Mouse (Mus musculus) brown adipose tissue, adult 24 weeks (tissue): ENCODE measurements around the gene Dph1. TPM values are rescaled to one million over a fixed set of nuclear protein-coding genes. Genes with fewer than 3 reads are reported as not detected.

Source experiments
- H3K27ac ChIP-seq: fragments of 200-500 bp; replicated peaks from 2 replicates; pipeline ENCODE4 v1.5.1; 2012; ENCODE audit warnings: low read depth, mild to moderate bottlenecking, low read length
- H3K4me1 ChIP-seq: fragments of 200-500 bp; 2 replicates; pipeline ENCODE4 v1.6.1; 2012; ENCODE audit warnings: low read length, mixed read lengths; ENCODE audit not compliant: control insufficient read depth, insufficient read depth, insufficient read length
- H3K4me3 ChIP-seq: fragments of 200-500 bp; 2 replicates; pipeline ENCODE4 v1.5.1; 2012; ENCODE audit warnings: low read depth, mild to moderate bottlenecking, low read length, moderate library complexity; ENCODE audit not compliant: insufficient read depth
- polyA plus RNA-seq: library from polyadenylated mRNA; stranded (reverse); fragments of >200 nt; gene quantifications from 2 replicates; pipeline ENCODE4 v1.2.4, GENCODE M21; 2012; ENCODE audit not compliant: missing spikeins, insufficient read depth, insufficient read length

Dph1 gene
- polyA plus RNA-seq, 1 experiment = 9.4 TPM

- Histone ChIP-seq H3K4me1 (peaks cover 10% of the 10 kb centered on the region; the same call in 1 of the 2 replicates), H3K4me3 (no peak overlapping the region), H3K27ac (no peak overlapping the region)
Measured at GRCm38 (mm10) chr11:75212876-75213275, 21.8 kb upstream of the Dph1 start.

- Histone ChIP-seq H3K4me1 (peaks cover 10% of the 10 kb centered on the region; the same call in 1 of the 2 replicates), H3K27ac (no peak overlapping the region), H3K4me3 (no peak overlapping the region)
Measured at GRCm38 (mm10) chr11:75212031-75212667, 21.1 kb upstream of the Dph1 start.

GRCm38 (mm10) chr11:75210755-75211154 lies 19.7 kb upstream of the Dph1 start:
- peaks cover 10% of the 10 kb centered on the region; the same call in 1 of the 2 replicates for H3K4me1 ChIP-seq
- no peak overlapping the region for H3K4me3 ChIP-seq
- H3K27ac ChIP-seq = no peak overlapping the region

- H3K27ac ChIP-seq = no peak overlapping the region
Measured at GRCm38 (mm10) chr11:75210093-75210492, 19.1 kb upstream of the Dph1 start.

GRCm38 (mm10) chr11:75209363-75209762 lies 18.3 kb upstream of the Dph1 start:
- Histone ChIP-seq H3K27ac (no peak overlapping the region), H3K4me1 (peaks cover 13% of the 10 kb centered on the region; the same call in 1 of the 2 replicates)

More at GRCm38 (mm10) chr11:75210093-75210492, 19.1 kb upstream of the Dph1 start:
- Histone ChIP-seq H3K4me3 (no peak overlapping the region), H3K4me1 (peaks cover 10% of the 10 kb centered on the region; the same call in 1 of the 2 replicates)

GRCm38 (mm10) chr11:75206347-75206746 lies 15.3 kb upstream of the Dph1 start:
- Histone ChIP-seq H3K4me3 (no peak overlapping the region), H3K4me1 (peaks cover 14% of the 10 kb centered on the region), H3K27ac (no peak overlapping the region)

More at GRCm38 (mm10) chr11:75209363-75209762, 18.3 kb upstream of the Dph1 start:
- no peak overlapping the region for H3K4me3 ChIP-seq

- Histone ChIP-seq H3K4me3 (no peak overlapping the region), H3K27ac (no peak overlapping the region), H3K4me1 (peaks cover 14% of the 10 kb centered on the region)
Measured at GRCm38 (mm10) chr11:75204472-75204871, 13.4 kb upstream of the Dph1 start.

GRCm38 (mm10) chr11:75203926-75204325 lies 12.9 kb upstream of the Dph1 start:
- Histone ChIP-seq H3K4me1 (peaks cover 14% of the 10 kb centered on the region), H3K27ac (no peak overlapping the region), H3K4me3 (no peak overlapping the region)

GRCm38 (mm10) chr11:75201721-75202120 lies 10.7 kb upstream of the Dph1 start:
- H3K4me3 ChIP-seq = no peak overlapping the region

GRCm38 (mm10) chr11:75200935-75201334 lies 9.9 kb upstream of the Dph1 start:
- H3K4me1 ChIP-seq = peaks cover 14% of the 10 kb centered on the region
- H3K27ac ChIP-seq = no peak overlapping the region
- H3K4me3 ChIP-seq = no peak overlapping the region

More at GRCm38 (mm10) chr11:75201721-75202120, 10.7 kb upstream of the Dph1 start:
- Histone ChIP-seq H3K4me1 (peaks cover 14% of the 10 kb centered on the region), H3K27ac (no peak overlapping the region)

GRCm38 (mm10) chr11:75199951-75200350 lies 8.9 kb upstream of the Dph1 start:
- H3K4me1 ChIP-seq = peaks cover 14% of the 10 kb centered on the region
- H3K27ac ChIP-seq = no peak overlapping the region

GRCm38 (mm10) chr11:75198792-75199191 lies 7.8 kb upstream of the Dph1 start:
- Histone ChIP-seq H3K4me1 (peaks cover 9% of the 10 kb centered on the region; the same call in 1 of the 2 replicates), H3K27ac (no peak overlapping the region), H3K4me3 (no peak overlapping the region)

More at GRCm38 (mm10) chr11:75199951-75200350, 8.9 kb upstream of the Dph1 start:
- H3K4me3 ChIP-seq = no peak overlapping the region

- Histone ChIP-seq H3K27ac (no peak overlapping the region), H3K4me1 (0 out of 2 replicates have a peak, but pooled peaks cover 8% of the 10 kb centered on the region), H3K4me3 (no peak overlapping the region)
Measured at GRCm38 (mm10) chr11:75197956-75198355, 6.9 kb upstream of the Dph1 start.

GRCm38 (mm10) chr11:75196131-75196530 lies 5.1 kb upstream of the Dph1 start:
- H3K4me3 ChIP-seq = no peak overlapping the region
- H3K27ac ChIP-seq = no peak overlapping the region
- H3K4me1 ChIP-seq = no peaks in the 10 kb centered on the region

GRCm38 (mm10) chr11:75194850-75195461 lies 3.9 kb upstream of the Dph1 start:
- Histone ChIP-seq H3K4me1 (no peaks in the 10 kb centered on the region), H3K27ac (no peak overlapping the region), H3K4me3 (peak overlapping the region; percentile 82)
